Mouse (Mus musculus) megakaryocyte progenitor cell, adult 5-6 weeks (primary cell): ENCODE data around the gene Gfra4. TPM values are rescaled to one million over a fixed set of nuclear protein-coding genes. Genes with fewer than 3 reads are reported as not detected.
"Not testable (repeated sequence)": the region's sequence is repeated elsewhere in the genome, so short reads cannot be mapped to it uniquely, and the experiment has no call there.

Experiments
- ATAC-seq: replicated peaks from 2 replicates; pipeline ENCODE4 v1.8.0; 2016; ENCODE audit warnings: mild to moderate bottlenecking, moderate TSS enrichment, inconsistent platforms; ENCODE audit not compliant: poor library complexity
- total RNA-seq, 2 experiments: library from RNA; stranded (forward) in 1 of 2; stranded (reverse) in 1 of 2; fragments of 157-497, 149-512 nt in 1 of 2; fragments of 200-1000 nt in 1 of 2; gene quantifications; 2 replicates each; pipeline versions ENCODE4 v1.2.3 to v1.2.4; 2015 to 2017

Gfra4 gene
- total RNA-seq, 2 experiments from 2014 or later, result not detected

DNA sequence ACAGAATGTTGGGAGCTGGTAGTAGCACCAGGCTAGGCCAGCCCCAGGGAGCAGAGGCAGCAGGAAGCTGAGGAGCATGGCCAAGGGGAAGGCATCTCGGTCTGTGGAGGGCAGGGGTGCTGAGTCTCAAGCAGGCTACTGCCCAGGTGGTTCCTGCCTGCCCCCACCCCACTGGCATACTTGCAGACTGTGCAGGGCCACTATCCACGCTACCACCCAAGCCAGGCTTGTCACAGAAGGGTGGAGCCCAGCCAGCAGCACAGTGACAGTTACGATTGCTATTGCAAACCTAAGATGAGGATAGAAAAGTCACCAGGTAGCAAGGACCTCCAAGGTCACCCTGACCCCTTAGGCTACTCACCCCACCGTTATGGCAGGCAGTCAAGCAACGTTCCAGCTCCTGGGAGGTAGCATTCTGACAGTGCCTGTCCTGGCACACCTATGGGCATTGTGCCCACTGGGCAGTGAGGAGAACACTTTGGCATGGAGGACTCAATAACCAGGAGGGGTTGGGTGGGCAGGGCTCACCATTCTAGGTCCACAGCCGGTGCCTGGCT, 10.1 kb upstream of the Gfra4 start:
- no peak for ATAC-seq

DNA sequence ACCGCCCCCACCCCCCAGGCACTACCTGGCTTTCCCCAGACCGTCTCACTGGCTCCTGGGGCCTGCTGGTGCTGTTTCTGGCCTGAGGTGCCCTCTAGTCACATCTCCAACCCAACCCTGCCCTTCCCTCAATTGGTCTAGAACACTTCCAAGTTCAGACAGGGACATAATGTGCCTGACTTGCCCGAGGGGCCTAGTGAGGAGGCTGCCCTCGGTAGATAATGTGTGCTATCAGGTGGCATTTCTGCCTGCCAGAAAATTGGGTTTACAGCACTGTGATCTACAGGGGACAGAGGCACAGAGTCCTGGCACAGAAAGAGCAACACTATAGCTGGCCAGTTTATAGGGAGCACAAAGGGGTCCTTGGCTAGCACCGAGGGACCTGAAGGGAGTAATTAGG, 9.2 kb upstream of the Gfra4 start:
- peak; percentile 65 for ATAC-seq

DNA sequence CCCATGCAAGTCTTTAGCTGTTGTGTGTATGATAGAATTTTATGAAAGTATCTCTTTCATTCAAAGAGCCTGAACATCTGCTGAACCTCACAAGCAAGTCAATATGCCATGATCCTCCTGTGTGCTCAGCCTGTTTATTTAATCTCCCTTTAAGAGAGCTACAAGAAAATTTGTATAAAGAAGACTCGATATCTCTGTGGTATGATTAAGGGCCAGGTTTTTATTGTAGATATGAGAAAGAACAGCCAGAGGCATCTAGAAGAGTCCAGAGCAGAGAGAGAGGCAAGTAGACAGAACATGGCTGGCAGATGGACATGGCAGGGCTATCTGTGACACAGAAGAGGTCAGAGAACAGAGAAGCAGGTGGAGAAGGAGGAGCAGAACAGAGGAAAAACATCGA, 3.1 kb upstream of the Gfra4 start:
- peak; percentile 39 for ATAC-seq

DNA sequence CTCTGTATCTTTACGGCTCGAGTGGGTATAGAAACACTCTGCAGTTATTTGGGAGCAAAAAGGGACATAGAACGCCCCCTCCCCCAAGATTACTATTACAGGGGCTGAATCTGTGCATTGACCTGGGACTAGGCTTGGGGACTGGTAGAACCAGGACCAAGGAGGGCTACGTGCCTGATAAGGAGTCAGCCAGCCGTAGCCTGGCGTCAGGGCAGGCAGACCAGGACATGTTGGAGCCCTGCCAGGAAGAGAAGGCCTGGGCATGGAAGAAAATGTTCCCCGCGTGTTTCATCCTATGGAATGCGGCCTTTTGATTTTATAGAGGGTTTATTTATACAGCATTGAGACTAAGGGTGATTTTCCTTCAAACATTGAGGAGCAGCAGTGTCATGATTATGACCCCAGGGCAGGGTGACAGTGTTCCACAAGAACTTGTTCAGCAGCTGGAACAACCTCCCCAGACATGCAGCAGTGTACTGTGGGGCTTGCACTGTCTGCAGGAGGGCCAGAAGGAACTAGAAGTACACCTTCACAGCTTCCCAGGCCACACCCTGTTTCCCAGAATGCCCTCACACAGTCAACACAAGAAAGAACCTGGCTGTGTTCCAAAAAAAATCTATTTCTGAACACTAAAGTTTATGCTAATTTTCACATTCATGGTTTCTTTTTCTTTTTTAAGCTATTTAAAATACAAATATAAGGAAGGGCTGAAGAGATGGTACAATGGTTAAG, 2.3 kb upstream of the Gfra4 start:
- peak; percentile 36 for ATAC-seq

DNA sequence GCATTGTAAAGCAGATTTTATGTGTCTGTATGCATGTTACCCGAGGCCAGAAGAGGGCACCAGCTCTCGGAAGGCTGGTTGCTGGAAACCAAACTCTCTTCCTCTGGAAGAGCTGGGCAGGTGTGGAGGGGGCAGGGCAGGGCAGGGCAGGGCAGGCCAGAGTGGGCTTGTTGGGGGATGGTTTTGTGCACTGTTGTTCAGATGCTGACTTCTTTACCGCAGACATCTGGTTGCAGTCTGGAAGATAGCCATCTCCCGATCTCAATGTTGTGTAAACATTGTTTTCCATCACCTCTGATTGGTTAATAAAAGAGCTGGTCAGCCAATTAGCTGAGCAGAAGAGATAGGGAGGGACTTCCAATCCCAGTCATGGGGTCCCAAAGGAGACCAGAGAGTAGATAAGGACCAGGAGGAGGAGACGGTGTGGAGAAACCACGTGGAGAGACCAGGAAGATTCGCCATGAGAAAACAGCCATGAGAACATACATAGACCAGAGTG, 1.5 kb upstream of the Gfra4 start:
- ATAC-seq, result no peak

DNA sequence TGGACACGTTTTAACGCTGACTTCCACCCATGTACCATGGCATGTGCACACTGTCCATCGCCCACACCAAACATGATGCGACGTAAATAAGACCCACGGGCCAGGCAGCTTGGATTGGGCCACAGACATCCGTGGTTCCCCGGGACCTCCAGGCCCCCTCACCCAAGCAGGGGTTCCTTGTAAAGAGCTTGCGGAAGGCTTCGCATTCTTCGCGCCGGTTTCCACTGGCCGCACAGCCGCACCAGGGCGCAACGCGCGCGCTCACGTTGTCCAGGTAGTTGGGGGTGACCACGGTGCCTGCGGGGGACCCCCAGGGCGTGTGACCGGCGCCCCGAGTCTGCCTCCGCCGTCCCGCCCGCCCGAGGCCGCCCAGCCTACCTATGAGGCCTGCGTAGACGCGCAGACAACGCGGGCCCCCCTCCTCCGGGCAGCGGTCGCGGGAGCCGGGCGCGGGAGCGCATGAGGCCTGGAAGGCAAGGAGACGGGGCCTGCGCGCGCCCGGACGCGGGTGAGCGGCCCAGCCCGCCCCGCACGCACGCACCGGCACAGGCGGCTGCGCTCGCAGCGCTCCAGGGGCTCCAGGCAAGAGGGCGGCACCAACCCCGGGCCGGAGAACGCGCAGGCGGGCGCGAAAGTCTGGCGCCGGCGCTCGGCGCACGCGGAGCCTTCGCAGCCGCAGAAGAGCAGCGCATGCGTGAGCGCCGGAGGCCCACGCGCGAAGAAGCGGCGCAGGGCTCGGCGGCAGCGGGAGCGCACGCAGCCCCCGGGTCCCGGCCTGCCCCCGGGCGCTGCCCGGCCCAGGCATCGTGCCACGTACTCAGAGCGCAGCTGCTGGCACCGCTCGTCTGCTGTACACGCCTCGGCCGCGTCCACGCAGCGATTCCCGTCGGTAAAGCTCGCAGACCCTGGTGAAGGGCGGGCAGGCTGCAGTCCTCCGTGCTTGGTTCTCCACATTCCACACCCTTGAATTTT, 1.7 kb downstream of the Gfra4 start:
- ATAC-seq, result no peak

DNA sequence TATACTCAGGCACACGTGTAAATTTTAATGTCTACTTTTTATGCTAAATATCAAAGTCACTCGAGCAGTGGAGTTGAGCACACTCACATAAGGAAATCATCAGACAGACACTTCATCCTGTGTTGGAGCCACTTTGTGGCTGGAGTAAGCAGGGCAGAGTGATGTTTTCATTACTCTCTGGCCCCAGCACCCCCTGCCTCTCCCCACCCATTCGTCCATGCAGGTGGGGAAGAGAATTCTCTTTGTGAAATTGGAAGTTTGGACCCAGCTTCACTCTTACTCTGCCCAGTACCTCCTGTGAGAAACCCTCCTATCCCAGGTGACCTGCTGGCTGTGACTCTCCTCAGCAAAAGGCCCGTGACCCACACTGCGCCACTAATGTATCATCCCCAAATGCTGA, 4.2 kb downstream of the Gfra4 start:
- ATAC-seq, result no peak

DNA sequence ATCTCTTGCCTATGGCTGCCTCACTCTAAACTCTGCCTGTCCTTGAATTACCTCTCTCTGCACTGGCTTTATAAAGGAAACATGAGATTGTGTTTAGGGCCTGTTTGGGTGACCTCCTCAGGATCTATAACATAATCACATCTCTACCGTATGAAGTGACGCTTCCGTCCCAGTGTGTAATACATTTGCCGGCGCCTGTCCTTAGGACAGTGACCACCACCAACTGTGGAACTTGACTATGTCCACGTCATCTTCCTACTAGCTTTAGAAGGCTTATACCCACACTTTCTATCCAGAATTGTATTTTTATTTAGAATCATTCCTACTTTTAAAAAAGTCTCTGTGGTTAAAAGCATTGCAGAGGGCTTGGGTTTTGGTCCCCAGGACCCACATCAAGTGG, 4.7 kb downstream of the Gfra4 start:
- ATAC-seq, result no peak

DNA sequence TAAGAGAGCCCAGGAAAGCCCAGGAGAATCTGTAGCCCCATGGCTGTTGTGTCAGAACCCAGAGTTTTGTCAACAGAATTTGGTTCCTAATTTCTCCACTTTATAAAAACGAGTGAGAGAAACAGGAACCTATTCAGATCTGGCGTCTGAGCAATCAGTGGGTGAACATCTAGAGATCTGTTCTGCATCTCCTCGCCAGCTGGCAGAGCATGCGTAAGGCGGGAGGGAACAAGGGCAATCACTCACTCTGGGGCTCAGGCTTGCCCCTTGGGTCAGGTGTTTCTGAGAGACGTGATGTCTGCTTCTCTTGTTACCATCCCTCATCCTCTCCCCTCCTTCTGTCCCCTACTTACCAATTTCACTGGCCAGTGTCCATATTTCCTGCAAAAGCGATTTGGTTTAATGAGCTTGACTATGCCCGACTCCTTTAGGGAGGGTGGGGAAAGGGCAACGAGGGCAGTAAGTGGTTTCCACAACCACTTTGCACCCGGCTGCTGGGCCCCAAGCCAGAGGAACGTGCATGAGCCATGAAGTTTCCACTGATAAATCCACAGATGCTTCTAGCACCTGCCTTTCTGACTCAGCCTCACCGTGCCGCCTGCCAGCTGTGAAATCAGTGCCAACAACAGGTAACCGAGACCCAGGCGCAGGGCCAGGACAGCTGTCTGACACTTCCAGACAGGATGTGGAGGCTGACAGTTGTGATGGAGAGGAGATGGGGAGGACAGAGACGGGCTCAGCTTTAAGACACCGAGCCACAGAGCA, 5.5 kb downstream of the Gfra4 start:
- peak; percentile 45 for ATAC-seq

DNA sequence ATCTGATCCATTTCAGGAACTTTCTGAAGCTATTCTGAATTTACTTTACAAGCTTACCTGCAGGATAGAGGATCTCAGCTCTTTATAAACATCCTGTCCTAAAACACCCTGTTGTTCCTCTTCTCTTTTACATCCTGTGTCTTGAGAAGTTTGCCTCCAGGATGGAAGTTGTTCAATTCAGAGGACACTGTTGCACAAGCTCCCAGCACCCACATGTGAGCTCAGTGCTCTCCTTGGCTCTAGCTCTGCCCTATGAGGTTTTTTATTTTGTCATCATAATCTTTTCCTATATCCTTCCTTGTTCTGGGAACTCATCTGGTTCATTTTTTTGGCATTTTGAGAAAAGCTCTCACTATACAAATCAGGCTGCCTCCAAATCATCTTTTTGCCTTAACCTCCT, 6.1 kb downstream of the Gfra4 start:
- peak; percentile 59 for ATAC-seq

DNA sequence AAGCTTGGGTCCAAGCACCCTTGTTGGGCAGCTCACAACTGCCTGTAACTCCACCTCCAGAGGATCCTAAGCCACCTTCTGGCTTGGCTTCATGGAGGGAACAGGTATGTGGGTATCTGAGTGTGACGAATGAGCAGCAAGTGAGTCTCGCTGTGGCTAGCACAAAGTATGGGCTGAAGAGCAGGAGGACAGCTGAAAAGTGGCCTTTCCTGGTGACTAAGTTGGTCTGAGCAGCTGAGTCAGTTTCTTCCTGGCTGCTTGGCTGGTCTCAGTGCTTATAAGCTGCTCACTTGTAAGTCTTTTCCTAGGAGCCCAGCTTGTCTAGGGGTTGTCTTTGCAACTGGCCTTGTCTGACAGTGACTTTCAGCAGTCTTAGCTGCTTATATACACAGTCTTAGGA, 6.5 kb downstream of the Gfra4 start:
- ATAC-seq, result no peak

DNA sequence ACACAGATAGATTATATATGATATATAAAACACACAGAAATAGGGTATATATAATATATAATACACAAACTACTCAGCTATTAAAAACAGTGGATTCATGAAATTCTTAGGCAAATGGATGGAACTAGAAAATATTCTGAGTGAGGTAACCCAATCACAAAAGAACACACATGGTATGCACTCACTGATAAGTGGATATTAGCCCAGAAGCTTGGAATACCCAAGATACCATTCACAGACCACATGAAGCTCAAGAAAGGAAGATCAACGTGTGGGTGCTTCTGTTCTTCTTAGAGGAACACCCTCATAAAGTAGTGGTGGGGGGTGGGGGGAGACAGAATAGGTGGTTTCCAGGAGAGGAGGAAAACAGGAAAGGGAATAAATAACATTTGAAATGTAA, 11.5 kb downstream of the Gfra4 start:
- ATAC-seq, result not testable (repeated sequence)

DNA sequence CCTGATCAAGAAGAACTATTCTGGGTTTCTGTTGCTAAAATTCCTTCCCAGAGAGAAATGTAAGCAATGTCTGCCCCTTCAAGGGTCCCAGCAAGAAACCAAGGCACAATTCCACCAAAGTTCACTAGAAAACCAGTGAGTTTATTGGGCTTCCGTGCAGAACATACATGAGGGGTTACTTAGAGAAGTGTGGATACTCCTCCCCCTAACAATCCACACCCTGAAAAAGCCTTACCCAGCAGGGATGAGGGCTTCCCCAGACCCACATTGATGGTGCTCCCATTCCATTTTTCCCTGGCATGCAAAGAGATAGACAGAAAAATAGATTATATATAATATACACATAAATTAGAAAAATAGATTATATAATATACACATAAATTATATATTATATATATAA, 11.9 kb downstream of the Gfra4 start:
- no peak for ATAC-seq

DNA sequence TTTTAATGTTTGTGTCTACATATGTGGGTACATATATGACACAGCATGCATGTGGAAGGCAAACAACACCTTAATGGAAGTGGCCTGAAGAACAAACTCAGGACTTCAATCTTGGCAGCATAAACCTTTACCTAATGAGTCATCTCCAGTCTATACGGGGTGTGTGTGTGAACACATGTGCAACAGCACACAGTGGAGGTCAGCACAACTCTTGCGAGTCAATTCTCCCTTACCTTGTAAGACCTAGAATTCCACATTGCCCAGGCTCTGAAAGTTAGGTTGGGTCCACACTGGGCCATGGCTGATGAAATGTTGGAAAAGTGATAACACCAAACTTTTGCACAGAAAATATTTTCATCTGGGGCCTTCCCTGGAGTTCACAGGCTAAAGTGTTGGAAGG, 12.3 kb downstream of the Gfra4 start:
- ATAC-seq, result no peak

DNA sequence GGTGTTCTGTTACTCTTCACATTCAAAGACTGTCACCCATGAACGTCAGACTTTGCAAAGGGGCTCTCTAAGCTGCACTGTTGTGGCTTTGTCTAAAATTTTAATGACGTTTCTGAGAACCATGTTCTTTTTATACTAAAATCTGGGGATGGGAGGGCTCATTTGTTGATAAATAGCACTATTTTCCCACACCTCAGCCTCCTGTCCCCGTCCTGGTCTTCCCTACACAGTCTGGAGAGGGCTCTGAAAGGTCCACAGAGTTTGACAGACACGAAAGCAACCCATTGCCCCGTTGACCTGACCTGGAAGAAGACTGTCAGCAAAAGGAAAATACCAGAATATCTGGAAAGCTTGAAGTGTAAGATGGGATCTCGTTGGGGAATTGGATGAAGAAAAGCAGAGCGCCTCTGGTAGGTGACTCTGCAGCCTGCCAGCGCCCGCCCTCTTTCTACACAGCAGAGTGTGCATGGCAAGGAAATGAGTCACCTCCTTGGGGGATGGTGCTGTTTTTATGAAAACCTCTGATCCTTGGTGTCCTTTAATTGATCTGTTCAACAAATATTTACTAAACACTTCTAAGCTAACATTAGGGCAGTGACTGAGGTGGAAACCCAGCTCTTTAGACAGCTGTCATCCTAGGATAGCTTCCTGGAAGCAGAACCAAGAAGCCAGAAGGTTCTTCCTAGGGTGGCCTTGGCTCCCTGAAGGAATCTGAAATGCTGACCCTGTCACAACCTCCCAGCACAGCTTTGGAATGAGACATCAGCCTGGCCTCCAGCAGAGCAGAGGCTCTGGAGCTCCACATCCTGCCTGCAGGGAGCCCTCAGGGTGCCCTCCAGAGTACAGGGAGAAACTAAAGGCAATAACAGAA, 13.6 kb downstream of the Gfra4 start:
- no peak for ATAC-seq

DNA sequence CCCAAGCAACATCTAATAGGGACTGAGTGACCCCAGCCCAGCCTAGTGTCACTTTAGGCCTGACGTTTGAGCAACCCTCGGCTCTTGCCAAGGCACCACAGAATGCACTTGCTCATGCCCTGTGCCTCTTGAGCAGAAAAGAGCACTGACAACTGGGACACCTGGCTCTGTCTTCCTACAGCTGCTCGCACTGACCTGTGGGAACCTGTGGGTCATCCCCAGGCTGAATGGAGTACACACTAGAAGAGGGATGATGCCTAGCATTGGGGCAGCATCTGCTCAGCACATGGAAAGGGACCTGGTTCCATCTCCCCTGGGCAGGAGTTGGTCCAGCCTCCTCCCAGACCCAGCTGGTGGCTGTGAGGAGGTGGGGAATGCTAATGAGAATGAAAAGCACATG, 15.9 kb downstream of the Gfra4 start:
- no peak for ATAC-seq

DNA sequence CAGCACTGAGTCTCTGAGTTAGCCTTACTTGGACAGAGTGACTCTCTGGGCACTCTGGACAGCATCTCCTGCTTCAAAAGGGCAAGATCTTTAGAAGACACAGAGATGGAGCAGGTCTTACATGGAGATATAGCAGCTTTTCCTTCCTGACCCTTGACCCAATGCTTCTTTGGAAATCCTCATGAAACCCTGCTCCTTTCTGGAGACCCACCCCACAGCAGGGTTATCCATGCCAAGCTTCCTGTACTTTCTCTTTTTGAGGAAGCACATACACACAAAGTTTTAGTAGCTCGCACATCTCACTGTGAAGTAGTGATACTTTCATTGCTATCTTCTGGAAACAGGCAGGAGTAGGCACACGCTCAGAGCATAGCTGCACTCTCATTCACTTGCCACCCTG, 17.7 kb downstream of the Gfra4 start:
- no peak for ATAC-seq

DNA sequence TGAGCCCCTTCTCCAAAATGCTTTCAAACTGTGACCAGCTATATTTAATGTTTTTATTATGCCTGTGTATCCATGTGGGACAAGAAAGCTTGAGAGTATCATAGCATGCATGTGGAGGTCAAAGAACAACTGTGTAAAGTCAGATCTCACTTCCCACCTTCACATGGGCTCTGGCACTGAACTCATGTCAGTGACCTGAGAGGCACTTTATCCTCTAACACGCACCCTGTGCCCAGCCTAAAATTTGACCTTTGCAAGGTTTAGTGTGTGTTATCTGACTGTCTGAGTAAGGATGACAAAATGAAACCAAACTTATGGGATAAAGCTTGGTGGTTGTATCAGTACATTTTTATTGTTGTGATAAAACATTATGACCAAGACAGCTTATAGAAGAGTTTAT, 32.3 kb downstream of the Gfra4 start:
- no peak for ATAC-seq

DNA sequence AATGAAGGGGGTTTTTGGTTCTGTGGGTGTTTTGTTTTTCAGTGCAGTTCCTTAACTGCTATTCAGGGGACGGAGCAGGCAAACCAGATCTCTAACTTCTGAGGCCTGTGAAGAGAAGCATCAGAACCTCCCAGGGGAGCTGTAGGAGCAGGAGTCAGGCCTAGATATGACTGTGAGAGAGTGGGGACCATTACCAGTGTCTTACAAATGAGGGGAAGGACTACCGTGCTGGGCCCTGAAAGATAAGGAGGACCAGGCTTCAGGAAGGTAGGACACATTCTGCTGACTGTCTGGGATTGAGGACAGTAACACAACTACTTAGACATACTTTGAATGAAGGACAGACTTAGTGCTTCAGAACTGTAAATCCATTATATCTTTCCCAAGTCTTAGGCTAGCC, 33.8 kb downstream of the Gfra4 start:
- ATAC-seq, result no peak

DNA sequence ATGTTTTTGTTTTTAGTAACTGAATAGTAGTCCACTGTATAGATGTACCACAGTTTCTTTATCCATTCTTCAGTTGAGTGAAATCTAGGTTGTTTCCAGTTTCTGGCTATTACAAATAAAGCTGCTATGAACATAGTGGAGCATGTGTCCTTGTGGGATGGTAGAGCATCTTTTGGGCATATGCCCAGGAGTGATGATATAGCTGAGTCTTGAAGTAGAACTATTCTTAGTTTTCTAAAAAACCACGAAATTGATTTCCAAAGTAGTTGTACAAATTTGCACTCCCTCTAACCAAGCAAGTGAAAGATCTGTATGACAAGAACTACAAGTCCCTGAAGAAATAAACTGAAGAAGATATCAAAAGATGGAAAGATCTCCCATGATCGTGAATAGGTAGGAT, 50.1 kb downstream of the Gfra4 start:
- no peak for ATAC-seq
